Mouse (Mus musculus) central nervous system, embryonic 11.5 days (tissue): ENCODE data around the gene H60b. TPM values are rescaled to one million over a fixed set of nuclear protein-coding genes. Genes with fewer than 3 reads are reported as not detected.

Source experiments
- polyA plus RNA-seq: library from polyadenylated mRNA; depleted of rRNA; stranded (reverse); fragments of >200 nt; gene quantifications from 2 replicates; pipeline ENCODE4 v1.2.3, GENCODE M21; 2012; rRNA removed

The H60b gene
- 2.0 and 2.3 TPM in 2 replicates for polyA plus RNA-seq

GRCm38 (mm10) chr10:22158310-22158999, at the start of gene H60b, which contains the start of gene Raet1e:
Gene H60b, plus strand, starts transcription at chr10:22158586.
Gene Raet1e, plus strand, starts transcription at chr10:22158569.

DNA sequence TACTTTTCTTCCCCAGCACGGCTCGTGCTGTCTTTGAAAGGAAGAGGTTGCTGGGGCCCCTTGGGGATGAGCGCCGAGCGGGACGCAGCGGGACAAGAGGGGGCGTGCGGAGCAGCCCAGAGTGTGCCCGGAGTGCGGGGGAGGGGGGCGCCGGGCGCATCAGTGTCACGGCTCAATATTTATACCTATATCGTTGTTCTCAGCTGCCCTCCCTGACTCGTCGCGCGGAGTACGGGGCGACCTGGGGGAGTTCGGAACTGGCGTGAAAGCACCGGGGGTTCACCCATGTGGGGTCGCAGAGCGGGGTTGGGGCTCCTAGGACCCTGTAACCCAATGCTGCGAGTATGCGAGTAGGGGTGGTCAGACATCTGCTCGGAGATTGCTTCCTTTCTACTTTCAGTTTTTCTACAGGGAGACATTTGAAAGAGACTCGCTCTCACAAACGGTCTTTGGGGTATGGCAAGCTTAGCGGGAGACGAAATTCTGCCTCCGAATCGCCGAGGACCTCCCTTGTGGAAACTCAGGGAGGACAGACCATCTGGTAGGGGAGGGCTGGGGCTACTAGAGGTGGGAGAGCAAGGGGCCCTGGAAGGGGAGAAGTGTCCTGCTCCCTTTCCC, 9.2 kb upstream of the H60b start, which contains the start of gene E030030I06Rik:
TSS of gene E030030I06Rik (minus strand) at position 198 of the 618 bp plus-strand sequence.

Other genes with a start within 250 kb of the H60b start
- gene 4930444G20Rik, start 90.5 kb upstream of the H60b start, polyA plus RNA-seq, result not detected in 2 replicates
- gene E030030I06Rik, start 9.3 kb upstream of the H60b start, polyA plus RNA-seq, result 8.2 and 39.4 TPM in 2 replicates
- gene Raet1e, start within 50 bp of the H60b start, polyA plus RNA-seq, result 4.5 and 8.2 TPM in 2 replicates
- gene Raet1d, start 202.0 kb downstream of the H60b start, polyA plus RNA-seq, result 6.7 and 9.1 TPM in 2 replicates